Mouse (Mus musculus) mouse trophoblast stem cell (cell line): ENCODE measurements around the gene Gm21972.

Experiments
- in situ Hi-C, 2 experiments: fragments of 300-500 bp; cut with MseI, MboI; formaldehyde crosslinking; loops; 2 replicates in 1 of 2; 3 replicates in 1 of 2; pipeline ENCODE4 v1.15.1; 2025

The Gm21972 gene

GRCm38 (mm10) chr1:86161061-86161460 is 27.6 kb downstream of the Gm21972 start:
- in situ Hi-C loops = no loop called here

DNA sequence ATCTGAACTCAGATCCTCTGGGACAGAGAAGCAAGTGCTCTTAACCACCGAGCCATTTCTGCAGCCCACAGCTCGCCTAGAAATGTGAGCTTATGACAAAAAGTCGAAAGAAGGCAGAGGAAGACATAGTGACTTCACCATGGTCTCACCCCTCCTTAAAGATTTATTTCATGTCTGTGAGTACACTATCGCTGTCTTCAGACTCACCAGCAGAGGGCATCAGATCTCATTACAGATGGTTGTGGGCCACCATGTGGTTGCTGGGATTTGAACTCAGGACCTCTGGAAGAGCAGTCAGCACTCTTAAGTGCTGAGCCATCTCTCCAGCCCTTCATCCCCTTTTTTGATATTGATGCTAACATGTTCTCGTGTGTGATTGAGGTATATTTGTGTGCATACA is 41.2 kb downstream of the Gm21972 start:
- in situ Hi-C loops = no loop called here

- in situ Hi-C loops = no loop called here
Observed at GRCm38 (mm10) chr1:86176066-86176465, 42.6 kb downstream of the Gm21972 start.

DNA sequence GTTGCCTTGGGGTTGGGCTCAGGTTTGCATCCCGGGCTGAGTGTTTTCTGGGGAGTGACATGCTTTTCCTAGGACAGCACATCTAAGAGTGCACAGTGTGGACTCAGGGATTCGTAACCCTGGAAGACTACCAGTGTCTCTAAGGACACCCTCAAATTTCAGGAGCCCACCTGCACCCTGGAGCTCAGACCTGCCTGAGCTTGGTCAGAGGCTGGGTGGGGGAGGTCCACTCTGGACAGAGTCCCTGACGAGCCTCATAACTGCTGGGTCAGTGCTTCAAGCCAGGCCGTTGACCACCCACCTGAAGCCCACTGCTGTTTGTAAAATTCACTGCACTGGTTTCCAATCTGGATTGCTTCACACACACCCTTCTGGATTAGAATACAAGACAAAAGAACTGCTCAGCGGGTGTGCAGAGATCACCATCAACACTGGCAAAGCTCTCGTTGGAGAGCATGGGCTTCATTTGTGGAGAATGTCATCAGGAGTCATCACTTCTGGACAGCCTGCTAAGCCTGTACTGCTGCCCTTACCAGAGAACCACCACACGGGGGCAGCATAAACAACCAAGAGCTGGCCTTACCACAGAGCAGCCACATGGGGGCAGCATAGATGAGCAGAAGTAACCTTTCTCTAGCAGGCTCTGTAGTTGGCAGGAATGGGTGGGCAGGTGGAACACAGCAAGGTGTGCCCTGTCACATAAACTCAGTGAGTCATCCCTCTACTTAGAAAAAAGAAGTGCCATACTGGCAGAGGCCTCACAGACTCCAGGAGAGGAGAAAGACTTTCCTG is 45.2 kb downstream of the Gm21972 start:
- in situ Hi-C loops = no loop called here

DNA sequence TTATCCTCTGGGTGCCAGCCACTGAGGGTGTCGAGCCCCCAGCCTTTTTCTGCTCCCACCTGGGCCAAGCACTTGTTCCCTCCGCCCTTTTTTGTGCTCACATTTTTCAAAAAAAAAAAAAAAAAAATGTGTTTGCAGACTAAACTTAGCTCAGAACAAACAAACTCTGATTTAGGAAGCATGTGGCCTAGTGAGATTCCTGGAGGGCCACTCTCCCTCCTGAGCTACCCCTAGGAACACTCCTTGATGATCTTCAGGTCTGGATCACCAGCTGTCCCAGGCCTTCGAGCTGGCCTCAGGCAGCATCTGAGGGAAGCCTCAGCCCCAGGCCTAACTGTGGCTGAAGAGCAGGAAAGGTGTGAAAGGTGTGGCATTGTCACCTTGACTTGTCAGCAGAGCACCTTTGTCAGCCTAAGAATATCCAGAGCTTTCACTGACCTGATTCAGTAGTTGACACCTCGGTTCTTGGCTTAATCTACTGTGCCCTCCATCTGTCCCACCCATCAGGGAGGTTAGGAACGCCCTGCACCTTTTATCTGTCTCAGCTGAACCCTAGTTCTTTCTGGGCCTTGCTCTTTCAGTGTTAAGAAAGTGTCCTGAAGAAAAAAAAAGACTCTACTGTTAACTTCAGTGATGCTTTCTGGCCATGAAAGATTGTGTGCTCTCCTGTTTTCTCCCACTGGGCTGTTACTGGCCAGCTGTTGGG is 48.7 kb downstream of the Gm21972 start:
- in situ Hi-C loops = loop anchor here in 1 of 2 experiments (5.0 kb wide), 1 partner anchor 155 kb away; no protein-coding TSS in a partner anchor

DNA sequence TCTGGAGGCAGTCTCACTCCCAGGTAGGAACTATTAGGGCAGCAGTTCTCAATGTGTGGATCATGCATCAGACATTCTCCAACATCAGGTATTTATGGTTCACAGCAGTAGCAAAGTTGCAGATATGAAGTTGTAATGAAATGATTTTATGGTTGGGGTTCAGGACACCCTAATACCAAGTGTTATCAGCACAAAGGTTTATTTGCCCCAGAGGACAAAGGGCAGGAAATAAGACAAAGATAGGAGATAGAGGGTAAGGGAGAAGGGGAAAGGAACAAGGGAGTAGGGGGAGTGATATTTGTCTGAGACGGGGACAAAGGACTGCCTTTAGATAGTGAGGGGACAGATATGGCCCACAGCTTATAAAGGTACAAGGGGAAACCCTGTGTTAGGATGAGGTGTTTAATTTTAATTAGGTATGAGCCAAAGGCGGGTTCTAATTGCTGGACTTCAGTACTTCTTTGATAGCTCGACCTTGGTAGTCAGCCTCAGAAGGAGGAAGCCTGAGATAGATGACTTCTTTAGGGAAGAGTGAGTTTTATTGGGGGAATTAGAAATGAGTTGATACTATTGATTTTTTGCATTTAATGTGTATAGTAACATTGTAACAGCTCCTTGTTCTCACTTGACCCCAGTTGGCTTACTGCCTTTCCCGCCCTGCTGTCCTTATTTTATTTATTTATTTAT is 50.3 kb downstream of the Gm21972 start:
- in situ Hi-C loops = loop anchor here in 1 of 2 experiments (5.0 kb wide), 1 partner anchor 154 kb away; no protein-coding TSS in a partner anchor

DNA sequence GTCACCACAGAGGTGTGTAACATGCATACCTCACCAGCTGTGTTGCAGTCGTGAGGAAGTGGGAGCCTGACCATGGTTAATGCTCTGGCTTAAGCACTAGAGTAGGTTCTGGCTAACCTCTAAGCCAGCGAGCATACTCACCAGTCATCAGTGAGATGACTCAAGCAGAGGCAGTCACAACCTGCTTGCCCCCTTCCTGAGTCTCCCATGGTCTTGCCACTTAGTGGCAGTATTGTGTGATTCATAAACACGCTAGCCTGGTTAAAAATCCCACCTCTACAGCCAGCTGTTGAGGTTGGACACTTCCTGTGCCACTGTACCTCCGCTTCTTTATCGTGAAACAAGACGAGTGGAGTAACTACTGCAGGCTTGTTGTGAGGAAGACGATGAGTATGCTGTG is 53.3 kb downstream of the Gm21972 start:
- in situ Hi-C loops = loop anchor here in 1 of 2 experiments (5.0 kb wide), 1 partner anchor 151 kb away; no protein-coding TSS in a partner anchor

GRCm38 (mm10) chr1:86187856-86188255 is 54.4 kb downstream of the Gm21972 start:
- in situ Hi-C loops = loop anchor here in 1 of 2 experiments (5.0 kb wide), 1 partner anchor 149 kb away; no protein-coding TSS in a partner anchor

DNA sequence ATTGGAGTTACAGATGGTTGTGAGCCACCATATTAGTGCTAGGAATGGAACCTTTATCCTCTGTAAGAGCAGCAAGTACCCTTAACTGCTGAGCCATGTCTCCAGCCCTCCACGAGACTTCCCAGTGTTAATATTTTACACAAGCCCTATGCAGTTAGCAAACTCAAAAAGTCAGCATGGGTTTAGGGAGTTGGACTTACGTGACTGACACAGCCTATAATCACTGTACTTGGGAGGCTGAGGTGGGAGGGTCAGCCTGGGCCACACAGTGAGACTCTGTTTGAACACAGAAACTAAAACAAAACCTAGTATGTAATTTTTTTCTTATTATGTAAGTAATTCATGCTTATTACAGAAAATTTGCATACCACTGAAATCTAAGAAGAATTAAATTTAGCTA is 54.8 kb downstream of the Gm21972 start:
- in situ Hi-C loops = loop anchor here in 1 of 2 experiments (5.0 kb wide), 1 partner anchor 149 kb away; no protein-coding TSS in a partner anchor

DNA sequence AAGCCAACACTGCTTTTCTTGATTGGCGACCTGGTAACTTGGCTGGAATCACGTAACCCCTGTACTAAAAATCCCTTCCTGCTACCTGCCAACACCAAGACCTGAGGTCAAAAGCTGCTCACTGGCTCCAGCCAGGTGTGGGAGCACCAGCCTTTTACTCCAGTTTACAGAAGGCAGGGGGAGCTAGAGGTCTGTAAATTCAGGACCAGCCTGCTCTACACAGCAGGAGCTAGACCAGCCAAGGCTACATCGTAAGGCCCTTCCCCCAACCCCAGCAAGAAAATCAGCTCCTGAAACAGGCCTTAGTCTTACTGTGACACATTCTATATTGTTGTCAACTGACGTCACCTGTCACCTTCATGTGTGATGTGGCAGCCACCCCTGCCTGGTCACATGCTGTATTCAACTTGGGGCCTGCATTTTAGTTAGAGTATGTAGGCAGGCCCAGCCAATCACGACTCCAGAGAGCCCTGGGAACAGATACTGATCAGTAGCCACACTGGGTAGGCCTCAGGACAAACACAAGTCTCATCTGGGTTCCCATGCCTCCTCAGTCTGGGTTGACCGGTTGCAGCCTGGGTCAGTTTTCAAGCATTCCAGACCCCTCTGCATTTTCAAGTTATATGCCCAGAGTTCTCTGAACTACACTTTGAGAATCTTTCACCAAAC is 55.7 kb downstream of the Gm21972 start:
- in situ Hi-C loops = loop anchor here in 1 of 2 experiments (5.0 kb wide), 1 partner anchor 148 kb away; no protein-coding TSS in a partner anchor

DNA sequence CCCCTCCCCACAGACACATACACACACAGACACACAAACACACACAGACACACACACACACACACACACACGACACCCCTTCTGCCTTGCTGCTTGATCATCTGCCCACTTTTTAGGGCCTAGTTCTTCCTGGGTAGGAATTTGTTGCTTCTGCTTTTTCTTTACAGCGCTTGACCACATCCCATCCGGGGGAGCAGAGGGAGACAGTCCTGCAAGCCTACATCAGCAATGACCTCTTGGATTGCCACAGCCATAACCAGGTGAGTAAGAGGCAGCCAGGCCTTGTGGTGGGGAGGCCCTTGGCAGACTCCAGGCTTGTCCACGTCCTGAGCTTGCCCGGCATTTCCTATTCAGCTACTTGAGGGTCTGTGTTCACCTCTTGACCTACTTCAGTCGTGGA is 57.4 kb downstream of the Gm21972 start:
- in situ Hi-C loops = no loop called here

- in situ Hi-C loops = no loop called here
Observed at GRCm38 (mm10) chr1:86194044-86194443, 60.6 kb downstream of the Gm21972 start.

DNA sequence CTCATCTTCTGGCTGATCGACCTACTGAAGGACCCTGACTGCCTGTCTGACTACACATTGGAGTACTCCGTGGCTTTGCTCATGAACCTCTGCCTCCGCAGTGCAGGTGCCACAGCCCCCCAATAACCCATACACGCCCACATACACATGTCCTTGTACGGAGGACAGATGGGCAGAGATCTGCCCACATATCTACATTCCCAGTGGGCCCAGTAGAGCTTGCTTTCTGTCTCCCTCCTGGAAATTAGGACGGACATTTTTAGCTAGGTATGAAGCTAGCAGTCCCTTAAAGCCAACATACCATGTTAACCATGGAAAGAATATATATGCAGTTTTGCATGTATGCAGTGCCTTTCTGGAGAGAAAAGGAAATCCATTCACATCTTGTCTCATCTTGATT is 64.8 kb downstream of the Gm21972 start:
- in situ Hi-C loops = no loop called here

DNA sequence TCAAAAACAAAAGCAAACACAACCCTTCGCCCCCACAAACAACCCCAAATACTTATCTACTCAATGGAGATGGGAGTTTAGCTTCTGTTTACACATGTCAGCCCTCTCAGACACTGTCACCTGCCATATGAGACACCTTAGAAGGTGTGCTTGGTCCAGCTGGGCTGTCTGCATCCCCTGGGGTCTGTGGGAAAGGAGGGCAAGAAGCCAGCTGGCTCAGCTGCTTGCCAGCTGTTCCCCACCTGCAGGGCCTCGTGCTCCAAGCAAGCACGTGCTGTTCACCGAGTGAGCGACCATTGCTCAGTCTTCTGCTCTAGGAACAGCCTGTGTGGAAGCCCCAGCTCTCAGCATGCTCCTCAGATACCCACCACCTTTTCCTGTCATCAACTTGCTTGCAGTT is 65.6 kb downstream of the Gm21972 start:
- in situ Hi-C loops = no loop called here

- in situ Hi-C loops = no loop called here
Observed at GRCm38 (mm10) chr1:86201312-86201711, 67.9 kb downstream of the Gm21972 start.

DNA sequence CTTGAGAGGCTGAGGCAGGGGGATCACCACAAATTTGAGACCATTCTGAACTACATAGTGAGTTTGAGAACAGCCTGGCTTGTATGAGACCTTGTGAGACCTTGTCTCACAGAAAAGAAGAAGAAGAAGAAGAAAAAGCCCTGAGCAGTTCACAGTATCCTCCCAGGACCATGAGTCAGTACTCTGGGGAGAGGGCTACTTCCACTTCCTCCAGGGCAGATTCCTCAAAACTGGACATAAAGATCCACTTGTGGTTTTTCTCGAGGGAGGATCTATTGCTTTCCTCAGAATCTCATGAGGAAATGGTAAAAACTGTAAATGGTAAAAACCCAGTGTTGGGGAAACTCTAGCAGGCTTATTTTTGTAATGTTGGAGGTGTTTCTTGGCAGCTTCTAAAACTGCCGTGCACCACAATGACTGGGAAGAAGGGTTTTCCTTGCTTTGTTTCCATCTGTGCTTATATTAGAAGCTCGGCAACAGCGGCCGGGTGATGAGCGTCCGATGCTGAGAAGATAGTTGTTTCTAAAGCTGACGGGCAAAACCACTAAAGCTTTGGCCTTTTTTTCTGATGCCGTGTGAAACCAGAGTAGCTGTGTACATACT is 69.3 kb downstream of the Gm21972 start:
- in situ Hi-C loops = no loop called here

DNA sequence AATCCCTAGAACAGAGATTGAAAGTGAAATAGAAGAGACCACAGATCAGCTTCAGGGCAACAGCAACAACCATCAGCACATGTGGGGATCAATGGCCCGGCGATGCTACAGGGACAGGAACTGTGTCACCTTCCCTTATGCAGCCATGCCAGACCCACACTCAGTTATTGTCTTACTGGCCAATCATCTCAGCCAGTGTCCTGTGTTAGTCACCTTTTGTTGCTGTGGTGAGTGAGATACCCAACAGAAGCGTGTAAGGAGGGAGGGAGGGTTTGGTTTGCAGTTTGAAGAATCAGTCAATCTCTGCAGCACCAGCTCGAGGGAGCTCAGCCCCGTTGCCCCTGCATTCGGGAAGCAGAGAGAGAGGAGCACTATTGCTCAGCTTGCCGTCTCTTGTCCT is 77.2 kb downstream of the Gm21972 start:
- in situ Hi-C loops = no loop called here

DNA sequence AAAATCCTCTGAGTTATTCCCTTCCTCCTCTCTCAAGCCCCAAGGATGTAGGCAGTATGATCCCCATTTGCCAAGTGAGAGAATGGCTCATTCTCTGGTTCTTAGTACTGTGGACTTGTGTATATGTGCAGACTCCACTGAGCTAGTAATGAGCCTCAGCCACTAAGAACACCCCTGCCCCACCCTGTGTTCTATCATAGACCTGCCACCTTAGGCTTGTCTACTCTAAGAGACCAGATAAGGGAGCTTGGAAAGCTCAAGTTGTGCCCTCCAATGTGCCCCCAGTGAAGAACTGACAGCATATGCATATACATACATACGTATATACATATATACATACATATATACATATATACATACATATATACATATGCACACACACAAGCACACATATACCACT is 78.1 kb downstream of the Gm21972 start:
- in situ Hi-C loops = no loop called here
